Mouse (Mus musculus): ENCODE data around the gene Cldn19. TPM values are rescaled to one million over a fixed set of nuclear protein-coding genes. Genes with fewer than 3 reads are reported as not detected.

Cldn19 gene
- polyA plus RNA-seq, 1 experiment from 2014 or later: not detected

- Histone ChIP-seq H3K9me3 (replicated peaks) (no peaks in the 10 kb centered on the region), H3K4me1 (replicated peaks) (no peaks in the 10 kb centered on the region), H3K9ac (no peak overlapping the region), H3K27me3 (no peaks in the 10 kb centered on the region), H3K4me3 (replicated peaks) (no peak overlapping the region), H3K27ac (replicated peaks) (no peak overlapping the region), H3K36me3 (replicated peaks) (peaks cover 22% of the 10 kb centered on the region), H3K4me2 (no peak overlapping the region)
- ATAC-seq (ENCODE audit: insufficient read depth): no peak
- 73% methylated on average over 8 of the region's 8 CpGs for WGBS (ENCODE audit: insufficient replicate concordance)
Observed at GRCm38 (mm10) chr4:119303291-119303690, 48.1 kb downstream of the Cldn19 start.

- Histone ChIP-seq H3K4me2 (no peak overlapping the region), H3K4me3 (replicated peaks) (no peak overlapping the region)
Observed at GRCm38 (mm10) chr4:119305418-119305817, 50.2 kb downstream of the Cldn19 start.

More at GRCm38 (mm10) chr4:119305418-119305817, 50.2 kb downstream of the Cldn19 start:
- WGBS (ENCODE audit: insufficient replicate concordance): 78% methylated on average over 5 of the region's 5 CpGs
- H3K27ac ChIP-seq (replicated peaks): no peak overlapping the region
- H3K36me3 ChIP-seq (replicated peaks): peaks cover 32% of the 10 kb centered on the region
- H3K27me3 ChIP-seq: no peaks in the 10 kb centered on the region
- H3K9ac ChIP-seq: no peak overlapping the region
- H3K4me1 ChIP-seq (replicated peaks): no peaks in the 10 kb centered on the region
- ATAC-seq (ENCODE audit: insufficient read depth): no peak
- H3K9me3 ChIP-seq (replicated peaks): no peaks in the 10 kb centered on the region

Other genes starting within 250 kb of the Cldn19 start
- gene Slc2a1, start 146.7 kb upstream of the Cldn19 start, polyA plus RNA-seq (2015; fragmentation: Nextera tagmentation; extraction: Ambion mirVana): 293 and 326 TPM in 2 replicates
- gene Zfp691, start 81.2 kb upstream of the Cldn19 start, polyA plus RNA-seq (2015; fragmentation: Nextera tagmentation; extraction: Ambion mirVana): 2.2 and 2.5 TPM in 2 replicates
- 386 and 428 TPM in 2 replicates for gene Ermap, start 65.4 kb upstream of the Cldn19 start, polyA plus RNA-seq (2015; fragmentation: Nextera tagmentation; extraction: Ambion mirVana)
- 82.6 and 91.9 TPM in 2 replicates for gene Svbp, start 60.1 kb upstream of the Cldn19 start, polyA plus RNA-seq (2015; fragmentation: Nextera tagmentation; extraction: Ambion mirVana)
- gene Tmem269, start 37.2 kb upstream of the Cldn19 start, polyA plus RNA-seq (2015; fragmentation: Nextera tagmentation; extraction: Ambion mirVana): not detected in 2 replicates
- gene AU022252, start 22.7 kb upstream of the Cldn19 start, polyA plus RNA-seq (2015; fragmentation: Nextera tagmentation; extraction: Ambion mirVana): 11.4 and 11.5 TPM in 2 replicates
- gene P3h1, start 22.5 kb upstream of the Cldn19 start, polyA plus RNA-seq (2015; fragmentation: Nextera tagmentation; extraction: Ambion mirVana): 8.0 and 9.2 TPM in 2 replicates
- 219 and 221 TPM in 2 replicates for gene Ybx1, start 39.2 kb downstream of the Cldn19 start, polyA plus RNA-seq (2015; fragmentation: Nextera tagmentation; extraction: Ambion mirVana)
- 44.8 and 53.9 TPM in 2 replicates for gene Ppih, start 65.1 kb downstream of the Cldn19 start, polyA plus RNA-seq (2015; fragmentation: Nextera tagmentation; extraction: Ambion mirVana)
- gene Ccdc30, start 160.1 kb downstream of the Cldn19 start, polyA plus RNA-seq (2015; fragmentation: Nextera tagmentation; extraction: Ambion mirVana): 1.1 and 1.5 TPM in 2 replicates
- 13.0 and 14.5 TPM in 2 replicates for gene Ppcs, start 167.0 kb downstream of the Cldn19 start, polyA plus RNA-seq (2015; fragmentation: Nextera tagmentation; extraction: Ambion mirVana)
- gene Zmynd12, start 167.4 kb downstream of the Cldn19 start, polyA plus RNA-seq (2015; fragmentation: Nextera tagmentation; extraction: Ambion mirVana): 0.09 and 0.13 TPM in 2 replicates
- not detected in 2 replicates for gene Rimkla, start 237.2 kb downstream of the Cldn19 start, polyA plus RNA-seq (2015; fragmentation: Nextera tagmentation; extraction: Ambion mirVana)

All from liver, embryonic 15.5 days (tissue).